Mouse (Mus musculus): ENCODE results near the gene Cntn5. TPM values are rescaled to one million over a fixed set of nuclear protein-coding genes. Genes with fewer than 3 reads are reported as not detected.
A peak's percentile ranks its signal among the peaks of the same experiment; 100 is the strongest.

The Cntn5 gene
- polyA plus RNA-seq, 1 experiment from 2014 or later = 2.7 TPM

DNA sequence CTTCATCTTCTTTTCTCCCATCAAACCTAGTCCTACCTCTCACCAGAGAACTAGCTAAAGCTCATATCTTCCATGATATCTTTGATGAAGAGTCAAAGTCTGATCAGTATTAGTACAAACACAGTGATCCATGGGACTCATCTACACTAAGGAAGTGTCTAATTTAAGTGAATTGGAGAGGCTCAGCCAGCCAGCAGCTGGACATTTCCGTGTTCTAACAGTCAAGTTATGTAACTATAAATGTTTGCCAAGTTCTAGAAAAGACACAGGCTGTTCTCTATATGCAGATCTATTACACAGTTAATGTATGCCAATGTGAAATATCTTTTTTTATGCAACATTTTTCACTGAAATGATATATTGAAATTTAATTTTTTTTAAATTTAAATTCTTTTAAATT is 959.7 kb downstream of the Cntn5 start:
- Histone ChIP-seq H3K36me3 (ENCODE audit: control insufficient read depth, insufficient read depth, low read length) (no peaks in the 10 kb centered on the region), H3K4me2 (replicated peaks; ENCODE audit: low read depth, low read length) (no peak overlapping the region), H3K9ac (ENCODE audit: low read depth, low read length) (no peak overlapping the region), H3K4me3 (ENCODE audit: low read depth, low read length) (no peak overlapping the region), H3K27me3 (ENCODE audit: control insufficient read depth, insufficient read depth, low read length) (no peaks in the 10 kb centered on the region), H3K9me3 (ENCODE audit: control insufficient read depth, low read length) (no peaks in the 10 kb centered on the region), H3K4me1 (replicated peaks; ENCODE audit: control insufficient read depth, insufficient read depth, low read length) (no peaks in the 10 kb centered on the region), H3K27ac (ENCODE audit: low read depth, low read length) (no peak overlapping the region)
- DNase-seq (ENCODE audit: low spot score) (no peak), ATAC-seq (ENCODE audit: low FRiP score) (no peak)
- 88% methylated on average over 1 of the region's 1 CpGs for WGBS

DNA sequence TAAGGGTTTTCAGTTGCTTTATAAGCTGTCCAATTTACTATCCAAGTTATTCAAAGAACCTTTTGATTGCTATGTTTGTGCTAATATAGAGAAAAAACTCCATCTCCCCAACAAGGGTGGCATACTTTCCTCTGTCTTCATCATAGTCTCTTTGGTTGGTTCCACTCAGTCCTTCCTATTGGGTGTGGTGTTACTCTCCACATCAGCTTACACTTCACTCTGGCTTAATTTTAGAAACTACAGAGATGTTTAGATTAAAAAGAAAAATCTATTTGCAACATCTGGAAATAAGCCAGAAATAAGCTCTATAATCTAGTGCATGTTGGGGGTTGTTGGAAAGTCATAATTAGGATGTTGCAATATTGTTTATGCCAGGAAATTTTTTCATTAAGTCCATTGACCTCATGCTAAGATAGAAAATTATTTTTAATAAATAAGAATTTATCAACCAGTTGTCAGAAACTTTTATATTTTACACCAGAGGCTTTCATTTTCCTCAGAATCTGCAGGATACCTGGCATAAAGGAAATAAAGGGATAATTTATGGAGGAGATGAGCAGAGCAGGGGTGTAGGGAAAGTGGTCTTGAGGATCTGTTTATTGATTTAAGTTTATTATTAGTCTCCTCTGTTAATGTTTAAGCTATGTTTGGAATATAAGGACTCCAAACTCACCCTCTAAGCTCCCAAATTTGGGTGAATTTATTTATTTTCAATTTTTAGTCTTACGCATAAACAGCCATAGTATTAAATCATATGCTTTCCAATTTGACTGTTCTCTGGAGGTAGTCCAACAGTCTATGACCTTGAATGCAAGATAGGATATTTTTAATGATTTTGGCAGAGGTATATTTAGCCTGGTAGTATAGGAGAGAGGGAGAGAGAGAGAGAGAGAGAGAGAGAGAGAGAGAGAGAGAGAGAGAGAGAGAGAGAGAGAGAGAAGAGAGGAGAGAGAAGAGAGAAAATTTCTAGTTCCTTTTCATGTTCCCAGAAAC is 966.8 kb downstream of the Cntn5 start:
- Histone ChIP-seq H3K27ac (ENCODE audit: low read depth, low read length) (no peak overlapping the region), H3K9ac (ENCODE audit: low read depth, low read length) (no peak overlapping the region), H3K27me3 (ENCODE audit: control insufficient read depth, insufficient read depth, low read length) (no peaks in the 10 kb centered on the region), H3K4me3 (ENCODE audit: low read depth, low read length) (no peak overlapping the region), H3K9me3 (ENCODE audit: control insufficient read depth, low read length) (no peaks in the 10 kb centered on the region), H3K36me3 (ENCODE audit: control insufficient read depth, insufficient read depth, low read length) (no peaks in the 10 kb centered on the region), H3K4me2 (replicated peaks; ENCODE audit: low read depth, low read length) (no peak overlapping the region), H3K4me1 (replicated peaks; ENCODE audit: control insufficient read depth, insufficient read depth, low read length) (no peaks in the 10 kb centered on the region)
- WGBS = 96% methylated on average over 1 of the region's 1 CpGs
- DNase-seq (ENCODE audit: low spot score) (no peak), ATAC-seq (ENCODE audit: low FRiP score) (no peak)

DNA sequence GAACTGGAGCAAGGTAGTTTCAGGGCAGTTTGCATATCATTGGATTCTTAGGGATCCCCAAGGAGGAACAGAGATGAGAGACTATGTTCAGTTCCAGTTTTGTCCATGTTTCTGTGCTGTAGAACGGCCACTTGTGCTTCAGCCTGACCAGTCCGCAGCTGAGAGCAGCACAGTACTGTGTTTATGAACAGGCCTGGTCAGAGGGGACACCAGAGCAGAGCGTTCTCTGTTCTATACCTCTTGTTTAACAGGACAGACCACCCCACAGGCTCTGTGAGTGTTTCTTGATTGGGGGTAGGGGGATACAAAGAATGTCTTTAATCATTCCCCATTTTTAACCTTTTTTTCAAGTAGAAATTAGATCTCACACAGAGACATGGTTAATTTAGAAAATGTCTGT is 984.0 kb downstream of the Cntn5 start:
- Histone ChIP-seq H3K9me3 (ENCODE audit: control insufficient read depth, low read length) (no peaks in the 10 kb centered on the region), H3K27me3 (ENCODE audit: control insufficient read depth, insufficient read depth, low read length) (no peaks in the 10 kb centered on the region), H3K4me1 (replicated peaks; ENCODE audit: control insufficient read depth, insufficient read depth, low read length) (no peaks in the 10 kb centered on the region), H3K36me3 (ENCODE audit: control insufficient read depth, insufficient read depth, low read length) (no peaks in the 10 kb centered on the region), H3K27ac (ENCODE audit: low read depth, low read length) (no peak overlapping the region), H3K4me3 (ENCODE audit: low read depth, low read length) (no peak overlapping the region), H3K9ac (ENCODE audit: low read depth, low read length) (no peak overlapping the region), H3K4me2 (replicated peaks; ENCODE audit: low read depth, low read length) (no peak overlapping the region)
- DNase-seq (ENCODE audit: low spot score) (peak; percentile 3), ATAC-seq (ENCODE audit: low FRiP score) (no peak)
- WGBS = 75% methylated on average over 3 of the region's 3 CpGs

DNA sequence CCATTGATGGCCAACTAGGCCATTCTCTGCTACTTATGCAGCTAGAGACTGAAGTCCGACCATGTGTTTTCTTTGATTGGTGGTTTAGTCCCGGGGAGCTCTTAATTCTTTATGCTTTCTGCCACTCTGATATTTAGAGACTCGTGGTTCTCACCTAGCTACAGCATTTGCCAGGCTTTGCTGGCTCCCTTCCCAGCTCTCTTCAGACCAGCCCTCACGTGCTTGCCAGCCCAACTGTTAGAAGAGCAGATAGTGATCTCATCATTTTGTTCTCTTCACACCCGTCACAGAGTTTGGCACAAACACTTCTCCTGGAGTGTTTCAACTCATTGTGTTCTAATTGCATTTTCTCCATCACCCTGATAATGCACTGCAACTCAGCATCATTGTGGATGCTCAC is 1005.5 kb downstream of the Cntn5 start:
- Histone ChIP-seq H3K9ac (ENCODE audit: low read depth, low read length) (no peak overlapping the region), H3K36me3 (ENCODE audit: control insufficient read depth, insufficient read depth, low read length) (no peaks in the 10 kb centered on the region), H3K4me1 (replicated peaks; ENCODE audit: control insufficient read depth, insufficient read depth, low read length) (no peaks in the 10 kb centered on the region), H3K4me2 (replicated peaks; ENCODE audit: low read depth, low read length) (no peak overlapping the region), H3K9me3 (ENCODE audit: control insufficient read depth, low read length) (no peaks in the 10 kb centered on the region), H3K27ac (ENCODE audit: low read depth, low read length) (no peak overlapping the region), H3K27me3 (ENCODE audit: control insufficient read depth, insufficient read depth, low read length) (no peaks in the 10 kb centered on the region), H3K4me3 (ENCODE audit: low read depth, low read length) (no peak overlapping the region)
- WGBS = 76% methylated on average over 5 of the region's 5 CpGs
- DNase-seq (ENCODE audit: low spot score) (no peak), ATAC-seq (ENCODE audit: low FRiP score) (no peak)

DNA sequence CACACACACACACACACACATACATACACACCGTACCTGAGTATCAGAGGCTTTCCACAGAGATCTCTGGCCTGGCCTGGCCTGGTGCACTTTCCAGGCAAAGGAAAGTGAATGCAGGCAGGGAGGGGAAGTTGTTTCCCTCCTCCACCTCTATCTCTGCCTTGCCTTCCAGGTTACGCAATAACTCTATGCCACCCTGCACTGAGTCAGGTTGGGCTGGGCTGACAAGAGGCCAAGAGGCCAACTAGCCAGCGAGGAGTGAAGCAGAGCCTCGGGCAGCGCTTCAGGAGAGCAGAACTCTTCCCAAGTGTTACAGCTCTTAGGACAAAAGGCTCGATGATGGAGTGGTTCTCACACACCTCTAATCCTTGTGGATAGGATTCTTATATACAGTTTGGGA is 1018.4 kb downstream of the Cntn5 start:
- Histone ChIP-seq H3K4me3 (ENCODE audit: low read depth, low read length) (no peak overlapping the region), H3K4me2 (replicated peaks; ENCODE audit: low read depth, low read length) (no peak overlapping the region), H3K9me3 (ENCODE audit: control insufficient read depth, low read length) (no peaks in the 10 kb centered on the region), H3K36me3 (ENCODE audit: control insufficient read depth, insufficient read depth, low read length) (no peaks in the 10 kb centered on the region), H3K27ac (ENCODE audit: low read depth, low read length) (no peak overlapping the region), H3K4me1 (replicated peaks; ENCODE audit: control insufficient read depth, insufficient read depth, low read length) (no peaks in the 10 kb centered on the region), H3K27me3 (ENCODE audit: control insufficient read depth, insufficient read depth, low read length) (no peaks in the 10 kb centered on the region), H3K9ac (ENCODE audit: low read depth, low read length) (no peak overlapping the region)
- DNase-seq (ENCODE audit: low spot score) = no peak
- WGBS = 92% methylated on average over 6 of the region's 6 CpGs
- no peak for ATAC-seq (ENCODE audit: low FRiP score)

DNA sequence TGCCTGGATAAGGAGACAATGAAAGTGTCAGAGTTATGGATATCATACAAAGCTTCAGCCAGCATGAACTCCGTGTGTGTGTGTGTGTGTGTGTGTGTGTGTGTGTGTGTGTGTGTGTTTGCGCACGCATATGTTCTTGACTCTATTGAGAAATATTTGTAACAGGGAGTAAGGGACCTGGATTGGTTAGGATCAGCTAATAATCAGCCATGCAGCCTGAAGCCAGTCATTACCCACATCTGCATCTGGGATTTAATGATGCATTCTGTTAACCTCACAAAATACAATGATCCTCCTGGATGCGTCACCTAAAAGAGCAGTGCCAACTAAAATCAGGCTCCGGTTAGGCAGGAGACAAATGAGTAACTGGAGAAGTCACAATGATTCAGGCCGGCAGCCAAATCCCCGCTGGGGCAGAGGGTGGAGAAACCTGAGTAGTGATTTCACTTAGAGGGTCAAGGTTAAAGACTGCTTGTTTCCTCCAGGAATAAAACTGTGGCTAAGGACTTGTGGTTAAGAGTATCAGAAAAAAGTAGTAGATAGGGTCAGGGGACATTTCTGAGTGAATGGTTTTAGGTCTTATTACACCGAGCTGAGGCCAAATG is 1021.7 kb downstream of the Cntn5 start:
- no peak overlapping the region for H3K4me2 ChIP-seq (replicated peaks; ENCODE audit: low read depth, low read length)
- no peaks in the 10 kb centered on the region for H3K36me3 ChIP-seq (ENCODE audit: control insufficient read depth, insufficient read depth, low read length)
- H3K9me3 ChIP-seq (ENCODE audit: control insufficient read depth, low read length) = no peaks in the 10 kb centered on the region
- peak; percentile 51; the same call in 1 of the 2 replicates for ATAC-seq (ENCODE audit: low FRiP score)
- 64% methylated on average over 8 of the region's 8 CpGs for WGBS
- H3K4me3 ChIP-seq (ENCODE audit: low read depth, low read length) = no peak overlapping the region
- no peak overlapping the region for H3K27ac ChIP-seq (ENCODE audit: low read depth, low read length)
- no peaks in the 10 kb centered on the region for H3K4me1 ChIP-seq (replicated peaks; ENCODE audit: control insufficient read depth, insufficient read depth, low read length)
- no peak overlapping the region for H3K9ac ChIP-seq (ENCODE audit: low read depth, low read length)
- peak; percentile 10 for DNase-seq (ENCODE audit: low spot score)
- no peaks in the 10 kb centered on the region for H3K27me3 ChIP-seq (ENCODE audit: control insufficient read depth, insufficient read depth, low read length)

DNA sequence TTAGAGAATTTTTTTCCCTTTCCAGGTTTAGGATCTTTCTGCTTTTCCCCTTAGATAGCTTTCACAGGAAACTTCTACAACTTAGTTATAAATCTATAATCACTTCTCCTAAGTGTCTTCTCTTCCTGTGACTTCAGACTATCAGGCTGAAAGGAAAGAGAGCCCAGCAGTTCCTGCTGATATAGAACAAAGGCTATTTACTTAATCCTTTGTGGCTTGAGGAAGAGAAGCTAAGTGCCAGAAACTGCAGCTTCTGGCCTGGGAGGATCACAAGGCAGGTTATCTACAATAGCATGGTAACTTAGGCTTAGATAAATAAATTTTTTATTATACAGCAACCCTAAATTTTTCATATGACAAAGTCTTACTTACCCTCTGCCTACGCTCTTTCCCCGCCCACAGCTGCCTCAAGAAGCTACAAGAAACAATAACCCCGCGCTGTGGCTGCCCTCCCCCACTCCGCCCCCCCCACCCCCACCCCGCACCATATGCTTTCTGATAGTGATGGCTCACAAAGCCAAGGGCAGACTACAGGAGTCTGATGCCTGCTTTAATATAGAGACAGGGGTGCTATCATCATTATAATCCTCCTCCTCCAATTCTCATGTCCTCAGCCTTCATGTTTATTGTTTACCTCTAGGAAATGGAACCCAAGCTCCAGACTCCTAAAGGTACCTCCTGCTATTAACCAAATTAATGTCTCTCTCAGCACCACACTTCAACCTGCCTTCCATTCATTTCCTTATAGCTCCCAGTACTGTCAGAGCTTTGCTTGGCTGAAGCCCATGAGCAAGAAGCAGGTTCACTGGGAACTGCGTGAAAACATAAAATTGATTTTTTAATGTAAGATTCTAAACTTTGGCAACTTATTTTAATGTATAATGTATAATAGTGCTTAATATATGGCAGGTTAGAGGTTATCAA is 1032.2 kb downstream of the Cntn5 start:
- Histone ChIP-seq H3K4me1 (replicated peaks; ENCODE audit: control insufficient read depth, insufficient read depth, low read length) (no peaks in the 10 kb centered on the region), H3K4me2 (replicated peaks; ENCODE audit: low read depth, low read length) (no peak overlapping the region), H3K9ac (ENCODE audit: low read depth, low read length) (no peak overlapping the region), H3K4me3 (ENCODE audit: low read depth, low read length) (no peak overlapping the region), H3K36me3 (ENCODE audit: control insufficient read depth, insufficient read depth, low read length) (no peaks in the 10 kb centered on the region), H3K27ac (ENCODE audit: low read depth, low read length) (no peak overlapping the region), H3K9me3 (ENCODE audit: control insufficient read depth, low read length) (no peaks in the 10 kb centered on the region), H3K27me3 (ENCODE audit: control insufficient read depth, insufficient read depth, low read length) (no peaks in the 10 kb centered on the region)
- 27% methylated on average over 7 of the region's 7 CpGs for WGBS
- ATAC-seq (ENCODE audit: low FRiP score) = peak; percentile 80
- DNase-seq (ENCODE audit: low spot score) = peak; percentile 12

DNA sequence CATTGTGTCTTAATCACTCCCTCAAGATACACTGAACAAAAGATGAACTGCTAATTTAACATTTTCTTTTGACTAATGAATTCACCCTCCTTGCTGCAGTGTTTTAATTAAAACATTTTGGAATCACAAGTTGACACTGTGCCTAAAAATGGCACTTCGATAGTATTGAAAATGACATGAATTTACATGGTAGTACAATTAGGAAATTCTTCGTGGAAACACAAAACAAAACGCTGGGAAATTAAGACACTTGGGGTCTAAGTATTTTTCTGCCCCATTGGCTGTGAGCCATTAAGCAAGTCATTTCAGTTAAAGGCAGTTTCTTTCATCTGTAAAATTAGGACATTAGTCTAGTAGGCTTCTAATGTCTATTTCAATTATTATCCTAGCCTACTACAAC is 1043.9 kb downstream of the Cntn5 start:
- Histone ChIP-seq H3K36me3 (ENCODE audit: control insufficient read depth, insufficient read depth, low read length) (no peaks in the 10 kb centered on the region), H3K9ac (ENCODE audit: low read depth, low read length) (no peak overlapping the region), H3K4me3 (ENCODE audit: low read depth, low read length) (no peak overlapping the region), H3K9me3 (ENCODE audit: control insufficient read depth, low read length) (no peaks in the 10 kb centered on the region), H3K4me2 (replicated peaks; ENCODE audit: low read depth, low read length) (no peak overlapping the region), H3K4me1 (replicated peaks; ENCODE audit: control insufficient read depth, insufficient read depth, low read length) (no peaks in the 10 kb centered on the region), H3K27me3 (ENCODE audit: control insufficient read depth, insufficient read depth, low read length) (no peaks in the 10 kb centered on the region), H3K27ac (ENCODE audit: low read depth, low read length) (no peak overlapping the region)
- ATAC-seq (ENCODE audit: low FRiP score) (no peak), DNase-seq (ENCODE audit: low spot score) (no peak)
- WGBS = 77% methylated on average over 3 of the region's 3 CpGs

Data from hindbrain, embryonic 11.5 days (tissue).